Mouse (Mus musculus) MEL (cell line): ENCODE results near the gene Fahd1.

Source experiments
- CHD1 ChIP-seq: IDR thresholded peaks from 2 replicates; pipeline ENCODE4 v1.6.1; 2012; ENCODE audit warnings: low read depth, mild to moderate bottlenecking, inconsistent platforms, low read length, improper control_type of control experiment
- CTCF ChIP-seq, 3 experiments: IDR thresholded peaks in 2 of 3; conservative IDR thresholded peaks in 1 of 3; 2 replicates each; pipeline ENCODE4 v1.5.1; 2011 to 2012; ENCODE audit warnings: low read length in 3 of 3, low read depth in 2 of 3, mild to moderate bottlenecking in 2 of 3, improper control_type of control experiment in 1 of 3, inconsistent platforms in 1 of 3, mixed read lengths in 1 of 3, moderate library complexity in 1 of 3; ENCODE audit not compliant: control insufficient read depth in 1 of 3, insufficient read depth in 1 of 3, poor library complexity in 1 of 3, severe bottlenecking in 1 of 3
- ELF1 ChIP-seq: IDR thresholded peaks from 2 replicates; pipeline ENCODE4 v1.6.1; 2014; ENCODE audit warnings: low read depth, mild to moderate bottlenecking, inconsistent platforms, low read length, improper control_type of control experiment, moderate library complexity
- EP300 ChIP-seq, 2 experiments: IDR thresholded peaks; 2 replicates each; pipeline ENCODE4 v1.6.1; 2011; ENCODE audit warnings: improper control_type of control experiment in 2 of 2, low read length in 2 of 2, low read depth in 1 of 2, mild to moderate bottlenecking in 1 of 2
- GABPA ChIP-seq: IDR thresholded peaks from 2 replicates; pipeline ENCODE4 v1.6.1; 2012; ENCODE audit warnings: low read depth, mild to moderate bottlenecking, inconsistent platforms, low read length, improper control_type of control experiment, moderate library complexity
- GATA1 ChIP-seq: IDR thresholded peaks from 2 replicates; pipeline ENCODE4 v1.6.1; 2011; ENCODE audit warnings: low read depth, low read length, improper control_type of control experiment
- MXI1 ChIP-seq: IDR thresholded peaks from 2 replicates; pipeline ENCODE4 v1.6.1; 2011; ENCODE audit warnings: mild to moderate bottlenecking, low read depth, low read length, improper control_type of control experiment
- POLR2A ChIP-seq, 2 experiments: IDR thresholded peaks; 2 replicates each; pipeline ENCODE4 v1.6.1; 2011 to 2012; ENCODE audit warnings: low read length in 2 of 2, mild to moderate bottlenecking in 2 of 2, control low read depth in 1 of 2, improper control_type of control experiment in 1 of 2, low read depth in 1 of 2, moderate library complexity in 1 of 2; ENCODE audit not compliant: control insufficient read depth in 1 of 2, insufficient read depth in 1 of 2, poor library complexity in 1 of 2
- RAD21 ChIP-seq: IDR thresholded peaks from 2 replicates; pipeline ENCODE4 v1.6.1; 2011; ENCODE audit warnings: mild to moderate bottlenecking, low read depth, low read length, improper control_type of control experiment
- TBP ChIP-seq: IDR thresholded peaks from 2 replicates; pipeline ENCODE4 v1.8.0; 2011; ENCODE audit warnings: low read depth, low read length, improper control_type of control experiment
- ZMIZ1 ChIP-seq: IDR thresholded peaks from 2 replicates; pipeline ENCODE4 v1.6.1; 2012; ENCODE audit warnings: low read depth, mild to moderate bottlenecking, inconsistent platforms, low read length, improper control_type of control experiment, moderate library complexity

- no peak for TF ChIP-seq ZMIZ1
- TF ChIP-seq EP300 (IDR thresholded peaks at IDR 0.05; ENCODE audit: low read depth in 1 of 2, low read length in 2 of 2): no peak
- TF ChIP-seq POLR2A (IDR thresholded peaks at IDR 0.05; ENCODE audit: control insufficient read depth in 1 of 2, insufficient read depth in 1 of 2, low read depth in 1 of 2, low read length in 2 of 2, poor library complexity in 1 of 2): no peak
- TF ChIP-seq ELF1: no peak
- no peak for TF ChIP-seq GABPA
- TF ChIP-seq MXI1: no peak
- TF ChIP-seq GATA1: no peak
- peak in 1 of 3 experiments; percentile 69; a peak in 3 of 6 replicates for TF ChIP-seq CTCF (IDR thresholded peaks at IDR 0.05 in 2 of 3, conservative IDR thresholded peaks at IDR 0.05 in 1 of 3; ENCODE audit: control insufficient read depth in 1 of 3, insufficient read depth in 1 of 3, low read depth in 2 of 3, low read length in 3 of 3, poor library complexity in 1 of 3, severe bottlenecking in 1 of 3)
- no peak for TF ChIP-seq CHD1
- TF ChIP-seq TBP: no peak
- peak; percentile 63 for TF ChIP-seq RAD21
These were observed 32.7 kb downstream of the Fahd1 start for GRCm38 (mm10) chr17:24817503-24817902.
